ENCODE assay signal across 9 mouse cellular contexts in genomic region chr1:193090211-193090871, GRCm38 (mm10). TPM values are rescaled to one million over a fixed set of nuclear protein-coding genes. Genes with fewer than 3 reads are reported as not detected.
A peak's percentile ranks its signal among the peaks of the same experiment; 100 is the strongest.
DNase-seq lines count a peak whose midpoint lies in the region; ATAC-seq lines count a peak whose summit lies in the region.
"Had no signal": no experiment of that assay in that cellular context is flagged by ENCODE, and none has a peak within 500 bp of the region (broad histone marks: within the 10 kb centered on the region; RNA-seq: fewer than 3 reads in every experiment).

No protein-coding gene starts in this region.

- no peak overlapping the region for H3K4me2 ChIP-seq in neural tube, embryonic 15.5 days
- H3K4me2 ChIP-seq: heart, embryonic 13.5 days had no signal

- no peak overlapping the region for H3K4me3 ChIP-seq in neural tube, embryonic 15.5 days (replicated peaks)
- H3K4me3 ChIP-seq: heart, embryonic 13.5 days had no signal

- peaks cover 26% of the 10 kb centered on the region for H3K4me1 ChIP-seq in neural tube, embryonic 15.5 days
- H3K4me1 ChIP-seq: heart, embryonic 13.5 days had no signal

- H3K27me3 ChIP-seq in neural tube, embryonic 15.5 days (replicated peaks): no peaks in the 10 kb centered on the region
- H3K27me3 ChIP-seq: heart, embryonic 13.5 days had no signal

- no peak for ATAC-seq in cerebellum, adult (ENCODE audit: insufficient number of reproducible peaks, low FRiP score, low TSS enrichment)
- peak; percentile 59; the same call in 1 of the 2 replicates for ATAC-seq in neural tube, embryonic 15.5 days (ENCODE audit: low FRiP score)

- 52% methylated on average over 18 of the region's 18 CpGs for WGBS in neural tube, embryonic 15.5 days

- no peaks in the 10 kb centered on the region for H3K36me3 ChIP-seq in neural tube, embryonic 15.5 days
- H3K36me3 ChIP-seq: heart, embryonic 13.5 days had no signal

- DNase-seq in cerebellum, adult 18-20 months: peak; percentile 26 to 30
- peak; percentile 42 for DNase-seq in Muller cell, postnatal 12 days (ENCODE audit: inconsistent ontology term)
- peak; percentile 75 for DNase-seq in fibroblast of lung, adult 2 months (ENCODE audit: low read depth)
- DNase-seq in heart, postnatal 4 days: peak; percentile 29
- no peak for DNase-seq in kidney, postnatal 14 days
- DNase-seq in B cell, adult 2 months: no peak

- H3K27ac ChIP-seq in neural tube, embryonic 15.5 days (replicated peaks): peak overlapping the region; percentile 49
- H3K27ac ChIP-seq: heart, embryonic 13.5 days had no signal

- H3K9ac ChIP-seq in neural tube, embryonic 15.5 days (replicated peaks): no peak overlapping the region
- H3K9ac ChIP-seq: heart, embryonic 13.5 days had no signal

- no peaks in the 10 kb centered on the region for H3K9me3 ChIP-seq in neural tube, embryonic 15.5 days (replicated peaks)
- H3K9me3 ChIP-seq: heart, embryonic 13.5 days had no signal

RNA-seq across cellular contexts. Expression of gene Diexf, which starts 39.7 kb away (rescaled TPM):
- total RNA-seq in heart, postnatal 4 days (2021): 10 to 100 TPM; 10.2 to 11.8 TPM
- 7.8 TPM in 2 replicates for polyA plus RNA-seq in neural tube, embryonic 15.5 days (2015; fragmentation: Nextera tagmentation; extraction: Ambion mirVana)

RNA-seq across cellular contexts. Expression of gene Syt14, which starts 54.8 kb away (rescaled TPM):
- total RNA-seq in heart, postnatal 4 days (2021): under 1 TPM; 0.29 TPM
- 5.1 and 5.6 TPM in 2 replicates for polyA plus RNA-seq in neural tube, embryonic 15.5 days (2015; fragmentation: Nextera tagmentation; extraction: Ambion mirVana)

Comparison
In these comparisons a context has a peak if more than half of its experiments do, and no peak if none do; other contexts are left out.
1. DNase-seq: peak in cerebellum, adult 18-20 months (2 of 2), Muller cell, postnatal 12 days (single experiment), fibroblast of lung, adult 2 months (single experiment) and heart, postnatal 4 days (single experiment); none in kidney, postnatal 14 days (single experiment) and B cell, adult 2 months (0 of 2).